Mouse (Mus musculus) c-Kit-positive CD71-negative TER-119-negative erythroid progenitor cells, embryonic 14.5 days (primary cell): ENCODE measurements around the gene Grasp.
A peak's percentile ranks its signal among the peaks of the same experiment; 100 is the strongest.

Experiments
- DNase-seq: peaks from one replicate; pipeline ENCODE4 v3.0.0-alpha.2; 2013; ENCODE audit warnings: low read depth

Gene Grasp

DNA sequence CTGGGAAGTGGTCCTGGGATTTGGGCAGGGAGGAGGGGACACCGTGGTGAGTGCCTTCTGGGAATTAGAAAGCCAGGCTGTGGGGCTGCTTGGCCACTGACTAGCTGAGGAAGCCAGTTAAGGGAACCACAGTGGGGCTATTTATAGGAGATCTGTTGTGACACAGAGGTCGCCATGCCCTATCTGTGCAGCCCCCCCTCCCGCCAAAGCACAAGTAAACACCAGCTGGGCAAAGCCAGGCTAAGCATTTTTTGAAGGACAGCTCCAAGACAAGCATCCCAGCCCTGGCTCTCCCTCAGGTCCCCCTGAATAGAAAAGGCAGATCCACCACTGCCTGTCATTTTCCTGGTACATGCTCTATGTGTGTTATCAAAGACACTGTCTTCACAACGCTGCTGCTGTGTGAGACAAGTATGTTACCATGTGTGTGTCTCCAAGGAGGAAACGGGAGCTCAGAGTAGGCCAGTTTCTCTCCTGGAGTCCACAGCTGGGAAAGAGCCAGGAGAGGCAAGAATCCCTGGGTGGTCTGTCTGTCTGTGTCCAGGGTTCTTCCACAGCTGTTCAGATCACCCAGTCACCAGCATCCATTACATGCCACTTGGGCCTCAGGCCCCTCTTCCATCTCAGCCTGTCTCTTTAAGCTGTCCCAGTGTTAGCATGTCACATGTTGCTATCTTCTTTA is 24.2 kb downstream of the Grasp start:
- DNase-seq: no peak

DNA sequence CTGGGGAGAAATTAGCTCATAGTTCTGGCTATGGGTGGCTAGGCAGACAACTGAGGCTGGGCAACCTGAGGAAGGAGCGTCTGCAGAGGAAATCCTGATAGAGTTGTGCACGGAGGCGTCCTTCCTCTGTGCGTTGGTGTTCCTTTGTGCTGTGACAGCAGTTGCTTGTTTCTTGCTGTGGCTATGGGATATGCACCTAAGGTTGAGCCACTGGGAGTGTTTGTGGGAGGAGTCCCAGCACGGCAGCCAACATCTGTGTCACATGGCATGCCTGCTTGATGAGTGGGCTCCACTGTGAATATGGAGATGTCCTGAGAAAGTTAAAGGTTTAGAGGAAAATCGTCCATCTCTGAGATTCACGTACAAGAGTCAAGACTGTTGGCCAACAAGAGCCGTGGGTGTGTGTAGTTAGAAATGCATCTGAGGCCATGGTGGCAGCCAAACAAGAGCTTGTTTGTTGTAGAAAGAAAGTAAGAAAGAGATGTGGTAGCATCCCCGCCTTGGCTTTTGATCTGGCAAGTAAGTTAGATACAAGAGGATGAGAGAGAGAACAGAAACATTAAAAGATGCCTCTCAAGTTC is 26.3 kb downstream of the Grasp start:
- DNase-seq: no peak

DNA sequence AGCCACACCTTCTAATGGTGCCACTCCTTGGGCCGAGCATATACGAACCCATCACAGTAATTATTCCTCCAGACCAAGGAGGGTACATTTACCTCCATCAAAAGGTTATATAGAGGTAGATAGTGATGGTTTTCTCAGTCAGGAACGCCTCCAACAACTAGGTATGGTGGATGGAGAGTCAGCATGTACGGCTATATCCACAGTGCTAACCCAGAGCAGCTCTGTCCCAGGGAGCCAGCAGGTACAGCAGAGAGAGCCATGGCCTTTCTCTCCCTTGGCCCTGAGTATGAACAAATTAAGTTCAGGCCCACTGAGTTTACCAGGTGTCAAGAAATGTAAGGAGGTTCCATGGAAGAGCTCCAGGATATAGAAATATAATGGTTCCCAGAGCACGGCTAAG is 27.9 kb downstream of the Grasp start:
- DNase-seq: no peak

DNA sequence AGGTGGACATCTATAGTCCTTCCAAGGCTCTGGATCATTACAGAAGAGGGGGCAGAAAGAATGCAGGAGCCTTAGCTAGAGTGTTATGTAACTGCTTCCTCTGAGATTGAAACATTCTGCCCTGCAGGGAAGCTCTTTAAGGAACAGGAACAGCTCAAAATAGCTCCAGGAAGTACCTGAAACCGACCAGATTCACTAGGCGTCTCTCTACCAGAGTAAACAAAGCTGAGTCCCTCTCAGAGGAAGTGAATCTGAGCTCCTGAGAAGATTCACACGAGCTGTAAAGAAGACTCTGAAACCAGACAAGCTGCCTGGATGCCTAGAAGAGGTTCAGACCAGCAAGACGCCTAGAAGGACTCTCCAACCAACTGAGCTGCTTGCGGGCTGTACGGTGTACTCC is 28.6 kb downstream of the Grasp start:
- no peak for DNase-seq

DNA sequence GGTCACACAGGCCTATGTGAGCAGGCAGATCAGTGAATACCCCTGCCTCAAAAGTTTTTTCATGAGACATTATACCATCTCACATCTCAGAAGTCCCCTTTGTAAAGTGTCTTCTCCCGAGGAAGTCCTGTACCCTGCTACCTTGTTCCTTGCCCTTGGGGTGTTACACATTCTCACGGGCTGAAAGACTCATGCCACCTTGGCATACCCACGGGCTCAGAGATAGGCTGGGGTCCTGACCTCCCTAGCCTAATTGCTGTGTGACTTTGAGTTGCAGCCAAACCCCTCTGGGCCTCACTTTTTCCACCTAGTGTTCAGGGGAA is 29.5 kb downstream of the Grasp start:
- no peak for DNase-seq

DNA sequence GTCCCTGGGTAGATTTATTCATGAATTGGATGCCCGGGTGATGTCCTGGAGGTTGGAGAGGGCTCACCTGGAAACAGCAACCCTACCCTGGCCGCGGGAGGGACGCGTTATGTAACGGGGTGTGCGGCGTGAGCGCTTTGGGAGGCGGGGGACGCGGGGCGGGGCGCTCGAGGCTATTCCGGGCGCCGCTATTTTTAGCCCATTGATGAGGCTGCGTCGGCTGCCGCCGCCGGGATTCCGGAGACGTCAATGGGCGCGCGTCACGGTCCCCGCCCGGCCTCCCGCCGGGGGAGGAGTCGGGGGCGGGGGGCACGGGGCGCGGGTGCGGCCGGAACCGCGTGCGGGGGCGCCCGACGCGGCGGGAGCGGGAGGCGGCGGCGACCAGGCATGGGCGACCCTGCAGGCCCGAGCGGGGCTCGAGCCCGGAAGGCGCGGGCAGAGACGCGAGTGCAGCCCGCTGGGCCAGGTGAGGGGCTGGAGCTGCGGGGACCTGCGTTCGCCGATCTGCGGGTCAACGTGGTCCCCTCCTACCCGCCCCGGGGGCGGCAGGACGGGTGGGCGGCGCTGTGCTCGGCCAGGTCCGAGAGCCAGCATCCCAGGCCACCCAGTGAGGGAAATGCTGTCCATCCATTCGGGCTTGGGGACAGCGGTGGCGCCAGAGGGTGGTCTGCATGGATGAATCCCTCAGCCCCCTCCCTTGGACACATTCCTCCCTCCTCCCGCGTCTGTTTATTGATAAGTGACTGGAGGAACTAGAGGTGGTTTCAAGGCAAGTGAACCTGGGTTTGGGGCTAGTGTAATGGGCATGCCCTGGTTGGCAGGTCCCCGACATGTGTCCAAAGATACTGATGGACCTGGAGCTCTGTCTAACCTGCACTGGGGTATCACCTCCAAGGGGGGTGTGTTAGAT is 30.2 kb downstream of the Grasp start, which contains the start of gene Nr4a1:
Gene Nr4a1 (plus strand): TSS at position 384 of the 910 bp plus-strand sequence.
- DNase-seq: no peak

DNA sequence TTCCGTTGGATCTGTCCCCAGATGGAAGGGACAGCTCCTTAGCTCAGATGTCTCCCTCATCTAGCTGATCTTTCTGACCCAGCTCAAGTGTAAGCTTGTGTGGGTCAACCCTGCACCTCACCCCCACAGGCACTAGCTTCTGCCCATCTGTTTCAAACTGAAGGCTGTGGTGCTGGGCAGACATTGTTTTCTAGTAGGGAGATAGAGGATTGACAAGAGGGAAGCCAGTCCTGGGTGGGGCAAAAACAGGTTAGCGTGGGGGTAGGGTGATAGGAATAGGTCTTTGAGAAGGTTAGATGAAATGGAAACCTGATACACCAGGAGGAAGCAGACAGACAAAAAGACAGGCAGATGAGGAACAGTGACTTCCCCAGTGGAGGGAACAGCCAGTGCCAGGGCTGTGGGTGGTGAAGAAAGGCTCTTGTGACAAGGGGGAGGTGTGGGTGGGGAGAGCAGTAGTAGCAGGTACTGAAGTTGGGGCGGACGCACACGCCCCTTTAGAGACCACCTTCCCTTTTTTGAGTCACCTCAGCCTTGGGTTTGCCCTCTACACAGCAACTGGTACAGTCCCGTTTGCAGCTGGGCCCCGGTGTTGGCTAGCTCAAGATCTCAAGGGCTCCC is 32.0 kb downstream of the Grasp start:
- no peak for DNase-seq

DNA sequence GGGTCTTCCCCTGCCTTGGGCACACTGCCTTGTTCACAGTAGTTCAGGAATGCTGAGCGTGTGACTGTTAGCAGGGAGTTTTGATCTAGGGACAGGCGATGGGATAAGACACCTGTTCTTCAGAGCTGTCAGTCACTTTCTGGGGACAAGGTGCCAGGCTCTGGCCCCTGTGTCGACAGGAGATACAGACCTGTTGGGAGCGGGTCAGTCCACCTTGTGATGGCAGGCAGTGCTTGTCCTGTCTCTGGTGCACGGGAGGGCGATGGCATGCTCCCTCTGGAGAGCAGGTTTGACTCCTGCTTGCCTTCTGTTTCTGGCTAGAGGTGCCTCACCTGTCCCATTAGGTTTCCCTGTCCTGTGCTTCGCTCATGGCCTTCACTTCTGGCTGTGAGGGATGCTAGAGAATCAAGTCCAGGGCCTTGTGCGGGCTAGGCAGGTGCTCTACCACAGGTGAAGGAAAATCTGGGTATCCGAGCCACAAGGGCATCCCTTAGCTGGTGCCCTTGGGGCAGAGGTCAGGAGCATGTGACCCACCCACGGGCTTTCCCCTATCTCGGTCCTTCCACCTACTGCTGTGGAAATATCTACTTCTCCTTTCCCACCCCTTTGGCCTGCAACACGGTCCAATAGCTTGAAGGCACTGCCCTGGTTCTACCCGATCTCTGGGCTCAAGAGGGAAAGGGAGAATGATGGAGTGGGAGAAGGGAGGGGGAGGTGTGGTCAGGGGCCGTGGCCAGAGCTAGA is 32.6 kb downstream of the Grasp start:
- no peak for DNase-seq

DNA sequence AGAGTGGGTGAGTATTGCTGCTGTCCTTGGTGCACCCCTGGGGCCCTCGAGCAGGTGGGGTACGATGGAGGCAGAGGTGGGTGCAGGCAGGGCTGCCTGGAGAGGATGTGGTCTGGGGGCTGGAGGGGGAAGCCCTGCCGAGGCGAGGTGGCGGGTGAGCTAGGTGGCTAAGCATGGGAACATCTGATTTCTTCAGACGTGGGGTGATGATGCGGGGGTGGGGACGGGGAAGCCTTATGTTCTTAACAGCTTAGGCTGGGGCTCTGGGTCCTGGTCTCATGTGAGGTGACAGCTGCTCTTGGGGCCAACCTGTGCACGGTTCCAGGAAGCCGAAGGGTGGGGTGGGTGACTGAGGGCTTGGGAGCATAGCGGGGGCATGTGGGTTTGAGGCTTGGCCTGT is 34.4 kb downstream of the Grasp start:
- no peak for DNase-seq

DNA sequence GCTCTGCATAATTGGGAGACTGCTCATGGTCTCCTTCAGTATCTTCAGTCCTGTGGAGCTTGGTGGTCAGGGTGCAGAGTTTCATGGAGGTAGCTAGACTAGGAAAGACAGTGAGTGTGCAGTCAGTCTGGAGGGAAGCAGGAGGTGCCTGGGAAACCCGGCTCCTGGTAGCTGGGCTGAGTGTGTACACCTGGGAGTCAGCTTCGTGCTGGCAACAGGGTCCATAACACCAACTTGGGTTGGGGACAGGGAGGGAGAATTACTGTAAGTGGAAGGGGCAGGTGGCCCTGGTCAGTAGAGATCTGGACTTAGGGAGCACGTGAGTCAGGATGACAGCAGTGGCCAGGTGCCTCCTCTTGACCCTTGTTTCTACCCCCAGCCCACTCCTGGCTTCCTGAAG is 35.9 kb downstream of the Grasp start:
- no peak for DNase-seq

DNA sequence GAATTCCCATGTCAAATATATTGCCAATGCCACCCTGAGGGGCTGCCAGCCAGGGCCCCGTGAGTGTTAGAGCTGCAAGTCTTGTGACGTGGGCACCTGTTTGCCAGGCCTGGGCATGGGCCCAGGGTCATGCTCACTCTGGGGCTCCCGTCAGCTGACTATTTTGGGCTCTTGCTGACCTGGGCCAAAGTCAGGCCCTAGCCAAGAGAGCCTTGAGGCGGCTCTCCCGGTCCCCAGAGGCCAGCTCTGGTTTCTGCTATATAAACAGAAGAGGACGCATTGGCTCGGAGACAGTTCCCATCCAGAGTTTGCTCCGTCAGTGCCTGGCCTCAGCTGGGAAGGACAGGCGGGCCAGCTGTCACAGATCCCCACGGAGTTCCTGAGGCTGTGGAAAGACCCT is 36.4 kb downstream of the Grasp start:
- DNase-seq: no peak

DNA sequence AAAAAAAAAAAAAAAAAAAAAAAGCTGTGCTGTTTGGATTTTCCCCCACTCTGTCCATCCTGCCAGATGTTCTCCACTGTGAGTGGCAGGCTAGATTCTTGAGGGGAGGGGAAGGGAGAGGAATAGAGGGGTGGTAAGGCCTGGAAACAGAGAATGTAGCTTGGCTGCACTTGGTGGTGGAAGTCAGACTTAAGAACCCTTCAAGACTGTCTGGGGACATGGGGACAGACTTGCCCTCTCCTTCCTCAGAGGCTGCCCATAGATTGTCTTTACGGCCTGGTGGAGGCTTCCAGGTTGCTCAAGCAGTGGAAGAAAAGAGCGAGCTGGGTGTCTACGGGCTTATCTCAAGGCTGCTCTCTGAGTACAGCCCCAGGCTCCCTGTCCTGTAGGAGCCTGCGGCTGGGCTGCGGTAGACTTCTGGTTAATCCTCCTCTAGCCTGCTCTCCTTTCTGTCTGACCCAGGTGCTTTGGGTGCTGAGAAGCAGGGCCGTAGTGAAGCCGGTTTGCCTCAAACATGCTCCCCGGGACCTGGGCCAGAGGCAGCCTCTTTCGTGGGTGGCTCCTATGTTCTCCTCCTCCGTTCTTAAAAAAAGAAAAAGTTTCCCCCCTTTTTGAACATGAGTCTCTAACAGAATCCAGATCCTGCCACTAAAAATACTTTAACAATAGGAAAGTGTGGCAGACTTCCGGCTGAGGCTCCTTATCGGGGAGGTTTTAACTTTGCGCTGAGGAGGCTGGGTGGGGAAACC is 37.1 kb downstream of the Grasp start:
- DNase-seq: no peak

DNA sequence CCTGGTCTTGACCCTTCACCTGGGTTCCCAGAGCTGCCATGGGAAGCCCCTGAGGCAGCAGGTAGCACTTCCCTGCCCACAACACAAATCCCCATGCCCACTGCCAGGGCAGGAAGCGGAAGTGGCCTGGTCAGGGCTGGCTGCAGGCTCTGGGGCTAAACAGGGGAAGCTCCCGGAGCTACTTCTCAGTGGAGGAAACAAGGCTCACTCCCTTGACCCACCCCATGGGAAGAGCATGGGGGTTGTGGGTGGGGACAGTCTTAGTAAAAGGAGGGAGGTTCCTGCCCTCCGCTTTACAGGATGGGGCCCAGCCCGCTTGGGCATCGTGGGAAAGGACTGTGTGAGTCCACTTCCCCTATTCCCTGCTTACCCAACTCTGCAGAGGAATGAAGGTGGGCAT is 38.5 kb downstream of the Grasp start:
- DNase-seq: no peak

DNA sequence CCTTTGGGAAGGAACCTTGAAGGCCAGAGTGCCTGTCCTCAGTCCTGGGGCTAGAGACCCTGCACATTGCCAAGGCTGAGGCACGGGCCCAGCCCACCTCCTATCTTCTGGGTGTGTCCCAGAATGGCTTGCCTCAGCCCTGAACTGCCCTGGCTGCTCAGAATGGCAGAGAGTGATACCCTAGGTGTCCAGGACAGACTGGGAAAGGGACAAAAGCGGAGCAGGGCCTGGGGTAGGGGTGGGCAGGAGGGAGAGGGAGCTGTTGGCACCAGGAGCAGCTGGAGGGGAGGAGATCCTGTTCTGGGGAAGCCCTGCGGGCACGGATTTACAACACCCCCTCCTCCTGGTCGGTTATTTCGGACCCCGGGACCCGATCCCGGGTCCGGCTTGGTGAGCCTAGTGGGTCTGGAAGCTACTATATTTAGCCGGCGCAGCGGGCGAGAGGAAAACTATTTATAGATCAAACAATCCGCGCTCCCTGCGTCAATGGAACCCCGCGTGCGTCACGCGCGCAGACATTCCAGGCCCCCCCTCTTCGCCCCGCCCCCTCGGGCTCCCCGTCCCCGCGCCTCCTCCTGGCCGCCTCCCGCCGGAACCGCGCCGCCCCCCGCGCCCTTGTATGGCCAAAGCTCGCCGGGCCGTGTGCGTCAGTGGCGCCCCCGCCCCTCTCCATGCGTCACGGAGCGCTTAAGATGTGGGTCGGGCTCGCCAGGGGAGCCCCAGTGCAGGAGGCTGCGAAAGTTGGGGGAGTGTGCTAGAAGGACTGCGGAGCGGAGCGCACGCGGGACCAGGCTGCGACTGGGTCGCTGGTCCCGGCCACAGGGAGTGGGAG is 42.4 kb downstream of the Grasp start:
- DNase-seq: peak; percentile 87

DNA sequence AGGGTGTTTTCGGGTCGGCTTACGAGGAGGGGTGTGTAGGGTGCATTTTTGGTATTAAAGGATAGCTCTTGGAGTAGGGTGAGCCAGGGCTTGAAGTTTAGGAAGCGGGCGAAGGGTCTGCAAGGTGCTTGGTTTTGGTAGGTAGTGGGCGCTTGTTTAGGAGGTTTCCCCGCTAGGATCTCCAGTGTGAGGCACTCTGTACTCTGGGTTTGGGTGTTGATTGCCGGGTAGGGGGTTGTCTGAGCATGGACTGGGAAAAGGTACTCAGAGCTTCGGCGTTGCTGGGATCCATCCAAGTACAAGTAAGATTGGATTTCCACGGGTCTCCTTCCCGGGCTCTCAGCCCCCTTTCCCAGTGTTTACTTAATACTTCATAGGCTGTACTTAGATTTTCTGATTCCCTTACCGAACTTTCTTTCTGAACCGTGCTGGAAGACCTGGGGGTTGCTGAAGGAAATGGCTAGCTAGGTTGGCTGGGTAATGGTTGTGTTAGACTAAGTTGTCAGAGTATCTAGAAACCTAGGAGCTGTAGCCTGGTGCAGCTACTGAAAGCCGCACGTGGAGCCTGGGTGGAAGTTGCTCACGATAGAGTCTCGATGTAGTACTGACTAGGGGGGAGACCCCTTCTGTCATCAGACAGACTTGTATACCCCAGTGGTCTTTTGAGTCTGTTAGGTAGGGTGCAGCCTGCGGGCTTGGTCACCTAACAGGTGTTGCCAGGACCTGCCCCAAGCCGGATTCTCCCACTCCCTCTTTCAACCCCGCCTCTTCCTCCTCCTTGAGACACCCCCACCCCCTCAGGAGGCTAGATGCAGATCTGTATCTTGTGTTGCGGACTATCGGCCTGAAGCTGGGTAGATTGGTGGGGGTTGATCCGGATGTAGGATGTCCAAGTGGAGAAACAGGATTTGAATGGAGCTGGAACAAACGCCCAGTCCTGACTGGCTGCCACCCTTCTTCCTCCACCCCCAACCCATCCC is 43.4 kb downstream of the Grasp start:
- DNase-seq: no peak

DNA sequence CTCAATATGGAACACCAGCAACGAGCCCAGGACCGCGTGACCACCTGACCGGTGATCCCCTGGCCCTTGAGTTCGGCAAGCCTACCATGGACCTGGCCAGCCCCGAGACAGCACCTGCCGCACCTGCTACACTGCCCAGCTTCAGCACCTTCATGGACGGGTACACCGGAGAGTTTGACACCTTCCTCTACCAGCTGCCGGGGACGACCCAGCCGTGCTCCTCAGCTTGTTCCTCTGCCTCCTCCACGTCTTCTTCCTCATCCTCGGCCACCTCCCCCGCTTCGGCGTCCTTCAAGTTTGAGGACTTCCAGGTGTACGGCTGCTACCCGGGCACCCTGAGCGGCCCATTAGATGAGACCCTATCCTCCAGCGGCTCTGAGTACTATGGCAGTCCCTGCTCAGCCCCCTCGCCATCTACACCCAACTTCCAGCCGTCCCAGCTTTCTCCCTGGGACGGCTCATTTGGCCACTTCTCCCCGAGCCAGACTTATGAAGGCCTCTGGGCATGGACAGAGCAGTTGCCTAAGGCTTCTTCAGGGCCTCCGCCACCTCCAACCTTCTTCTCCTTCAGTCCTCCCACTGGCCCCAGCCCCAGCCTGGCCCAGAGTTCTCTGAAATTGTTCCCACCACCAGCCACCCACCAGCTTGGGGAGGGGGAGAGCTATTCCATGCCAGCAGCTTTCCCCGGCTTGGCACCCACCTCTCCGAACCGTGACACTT is 46.3 kb downstream of the Grasp start:
- no peak for DNase-seq

DNA sequence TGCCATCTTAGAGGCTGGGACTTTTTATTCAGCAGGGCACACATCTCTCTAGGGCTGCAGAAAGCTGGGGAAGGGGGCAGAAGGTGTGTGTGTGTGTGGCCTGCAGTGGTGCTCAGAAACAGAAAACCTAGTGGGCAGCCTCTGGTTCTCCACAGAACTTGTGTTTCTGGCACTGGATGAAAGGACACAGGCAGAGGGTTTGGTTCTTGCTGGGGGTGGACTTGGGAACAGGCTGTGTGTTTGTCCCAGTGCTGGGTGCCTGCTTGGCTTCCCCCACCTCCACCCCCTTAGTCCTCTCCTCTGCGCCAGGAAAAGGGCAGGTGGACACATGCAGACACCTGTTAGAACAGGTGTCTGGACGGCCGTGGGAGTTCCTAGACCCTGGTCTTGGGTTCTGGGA is 47.1 kb downstream of the Grasp start:
- DNase-seq: no peak

DNA sequence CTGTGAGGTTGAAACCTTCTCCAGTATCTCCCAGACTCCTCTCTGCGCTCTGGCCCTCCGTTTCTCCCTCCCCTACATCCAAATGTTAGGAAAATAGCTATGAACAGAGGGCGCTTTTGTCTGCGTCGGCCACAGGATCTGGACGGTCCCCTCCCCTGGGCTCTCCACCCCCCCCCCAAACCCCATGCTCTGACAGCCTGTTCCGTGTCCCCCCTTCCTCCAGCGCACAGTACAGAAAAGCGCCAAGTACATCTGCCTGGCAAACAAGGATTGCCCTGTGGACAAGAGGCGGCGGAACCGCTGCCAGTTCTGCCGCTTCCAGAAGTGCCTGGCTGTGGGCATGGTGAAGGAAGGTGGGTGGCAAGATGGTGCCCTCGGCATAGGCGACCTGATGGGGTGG is 47.5 kb downstream of the Grasp start:
- no peak for DNase-seq

DNA sequence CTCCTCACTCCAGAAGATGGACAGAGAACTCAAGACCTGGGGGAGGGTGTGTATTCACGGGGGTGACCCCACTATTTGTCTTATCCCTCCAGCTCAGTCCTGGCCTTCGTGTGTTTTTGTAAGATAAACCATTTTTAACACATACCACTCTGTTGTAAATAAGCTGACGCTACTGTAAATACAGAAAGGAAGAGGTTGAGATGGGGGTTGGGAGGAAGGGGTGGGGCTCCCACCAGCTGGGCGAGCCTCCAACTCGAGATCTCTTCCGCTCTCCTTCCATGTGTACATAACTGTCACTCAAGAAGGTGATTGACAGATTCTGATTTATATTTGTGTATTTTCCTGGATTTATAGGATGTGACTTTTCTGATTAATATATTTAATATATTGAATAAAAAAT is 50.4 kb downstream of the Grasp start:
- DNase-seq: no peak
